Mouse (Mus musculus) limb, embryonic 12.5 days (tissue): ENCODE results near the gene Syt17. TPM values are rescaled to one million over a fixed set of nuclear protein-coding genes. Genes with fewer than 3 reads are reported as not detected.
A peak's percentile ranks its signal among the peaks of the same experiment; 100 is the strongest.

ENCODE experiments used
- ATAC-seq: fragments of 200-750 bp; cut with Nextera tagmentation; 2 replicates; pipeline ENCODE4 v1.8.0; 2017; ENCODE audit warnings: low read depth, moderate TSS enrichment; ENCODE audit not compliant: insufficient number of reproducible peaks, insufficient read depth, low FRiP score, low TSS enrichment
- H3K27ac ChIP-seq: fragments of 300-500 bp; sonication (generic); 2 replicates; pipeline ENCODE4 v1.5.1; 2016; ENCODE audit warnings: mild to moderate bottlenecking, moderate library complexity
- H3K27me3 ChIP-seq: fragments of 300-500 bp; sonication (generic); 2 replicates; pipeline ENCODE4 v1.6.1; 2016; ENCODE audit warnings: mild to moderate bottlenecking, moderate library complexity
- H3K36me3 ChIP-seq: fragments of 300-500 bp; sonication (generic); 2 replicates; pipeline ENCODE4 v1.6.1; 2016; ENCODE audit warnings: mild to moderate bottlenecking, moderate library complexity
- H3K4me1 ChIP-seq: fragments of 300-500 bp; sonication (generic); replicated peaks from 2 replicates; pipeline ENCODE4 v1.6.1; 2016
- H3K4me2 ChIP-seq: fragments of 300-500 bp; sonication (generic); 2 replicates; pipeline ENCODE4 v1.6.1; 2016; ENCODE audit warnings: mild to moderate bottlenecking, moderate library complexity
- H3K4me3 ChIP-seq: fragments of 300-500 bp; sonication (generic); replicated peaks from 2 replicates; pipeline ENCODE4 v1.5.1; 2016; ENCODE audit warnings: mild to moderate bottlenecking
- H3K9ac ChIP-seq: fragments of 300-500 bp; sonication (generic); replicated peaks from 2 replicates; pipeline ENCODE4 v1.6.1; 2016; ENCODE audit warnings: mild to moderate bottlenecking, moderate library complexity
- H3K9me3 ChIP-seq: fragments of 300-500 bp; sonication (generic); 2 replicates; pipeline ENCODE4 v1.6.1; 2016; ENCODE audit warnings: mild to moderate bottlenecking, moderate library complexity
- WGBS: fragments of 180-500 bp; shearing (Covaris S2); methylation state at CpG from one replicate; pipeline ENCODE4 v1.1.7; 2016; 5-methylcytosine and 5-hydroxymethylcytosine counted together
- polyA plus RNA-seq: library from polyadenylated mRNA; unstranded; fragments of >200 nt; fragmentation: Nextera tagmentation; extraction: Ambion mirVana; gene quantifications from 2 replicates; pipeline ENCODE4 v1.2.1, GENCODE M21; 2016

Syt17 gene
- polyA plus RNA-seq, 1 experiment from 2014 or later: 1.7 TPM

GRCm38 (mm10) chr7:118482001-118482400 is 34.0 kb upstream of the Syt17 start:
- Histone ChIP-seq H3K4me1 (peaks cover 10% of the 10 kb centered on the region), H3K4me2 (no peak overlapping the region), H3K4me3 (no peak overlapping the region), H3K9me3 (no peaks in the 10 kb centered on the region), H3K27me3 (no peaks in the 10 kb centered on the region), H3K9ac (no peak overlapping the region), H3K36me3 (0 out of 2 replicates have a peak, but pooled peaks cover 3% of the 10 kb centered on the region), H3K27ac (no peak overlapping the region)
- no peak for ATAC-seq
- WGBS: 90% methylated on average over 2 of the region's 2 CpGs

GRCm38 (mm10) chr7:118481047-118481810 is 33.2 kb upstream of the Syt17 start:
- no peak overlapping the region for H3K9ac ChIP-seq
- no peak overlapping the region for H3K27ac ChIP-seq
- ATAC-seq: no peak
- no peak overlapping the region for H3K4me3 ChIP-seq
- no peaks in the 10 kb centered on the region for H3K9me3 ChIP-seq
- H3K27me3 ChIP-seq: no peaks in the 10 kb centered on the region
- H3K36me3 ChIP-seq: 0 out of 2 replicates have a peak, but pooled peaks cover 3% of the 10 kb centered on the region
- 85% methylated on average over 10 of the region's 10 CpGs for whole genome bisulfite sequencing
- H3K4me2 ChIP-seq: no peak overlapping the region
- peaks cover 10% of the 10 kb centered on the region for H3K4me1 ChIP-seq

DNA sequence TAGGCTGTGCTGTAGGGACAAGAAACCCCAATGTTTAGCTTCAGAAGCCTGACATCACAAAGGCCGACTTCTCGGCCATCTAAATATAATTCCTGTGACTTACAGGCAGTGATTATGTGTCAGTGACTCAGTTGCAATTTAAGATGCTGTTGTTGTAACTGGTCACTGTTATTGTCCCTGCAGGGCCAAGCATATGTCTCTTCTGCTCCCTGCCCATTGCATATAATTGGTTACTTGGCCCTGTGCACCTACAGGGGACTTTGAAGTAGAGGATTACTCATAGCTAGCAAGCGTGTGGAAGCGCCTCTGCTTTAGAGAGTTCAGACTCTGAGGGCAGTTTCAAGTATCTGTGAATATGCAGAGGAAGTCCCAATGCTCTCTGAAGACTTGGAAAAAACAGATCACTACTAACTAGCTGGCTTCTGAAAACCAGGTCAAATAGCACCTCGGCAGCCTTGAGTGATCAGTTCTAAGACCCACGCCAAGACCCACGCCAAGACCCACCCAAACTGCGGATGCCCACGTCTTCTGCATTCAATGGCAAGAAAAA is 32.2 kb upstream of the Syt17 start:
- no peaks in the 10 kb centered on the region for H3K27me3 ChIP-seq
- ATAC-seq: no peak
- 86% methylated on average over 9 of the region's 9 CpGs for WGBS
- no peaks in the 10 kb centered on the region for H3K9me3 ChIP-seq
- no peak overlapping the region for H3K9ac ChIP-seq
- no peak overlapping the region for H3K4me3 ChIP-seq
- H3K27ac ChIP-seq: no peak overlapping the region
- H3K4me1 ChIP-seq: peaks cover 10% of the 10 kb centered on the region
- H3K4me2 ChIP-seq: no peak overlapping the region
- 0 out of 2 replicates have a peak, but pooled peaks cover 3% of the 10 kb centered on the region for H3K36me3 ChIP-seq

GRCm38 (mm10) chr7:118478835-118479312 is 30.9 kb upstream of the Syt17 start:
- WGBS: 41% methylated on average over 3 of the region's 3 CpGs
- peaks cover 10% of the 10 kb centered on the region for H3K4me1 ChIP-seq
- H3K4me3 ChIP-seq: no peak overlapping the region
- 0 out of 2 replicates have a peak overlapping the region, but pooled peaks have one; percentile 56 for H3K27ac ChIP-seq
- no peak overlapping the region for H3K4me2 ChIP-seq
- H3K36me3 ChIP-seq: 0 out of 2 replicates have a peak, but pooled peaks cover under 1% of the 10 kb centered on the region
- 0 out of 2 replicates have a peak overlapping the region, but pooled peaks have one; percentile 27 for H3K9ac ChIP-seq
- peaks cover 6% of the 10 kb centered on the region; the same call in 1 of the 2 replicates for H3K9me3 ChIP-seq
- no peaks in the 10 kb centered on the region for H3K27me3 ChIP-seq
- no peak for ATAC-seq

- peaks cover 10% of the 10 kb centered on the region; the same call in 1 of the 2 replicates for H3K9me3 ChIP-seq
- no peak overlapping the region for H3K4me3 ChIP-seq
- H3K27ac ChIP-seq: no peak overlapping the region
- no peaks in the 10 kb centered on the region for H3K36me3 ChIP-seq
- ATAC-seq: no peak
- H3K4me1 ChIP-seq: peaks cover 10% of the 10 kb centered on the region
- H3K9ac ChIP-seq: no peak overlapping the region
- 54% methylated on average over 5 of the region's 5 CpGs for WGBS
- H3K4me2 ChIP-seq: no peak overlapping the region
- no peaks in the 10 kb centered on the region for H3K27me3 ChIP-seq
Observed at GRCm38 (mm10) chr7:118476428-118476827, 28.4 kb upstream of the Syt17 start.

DNA sequence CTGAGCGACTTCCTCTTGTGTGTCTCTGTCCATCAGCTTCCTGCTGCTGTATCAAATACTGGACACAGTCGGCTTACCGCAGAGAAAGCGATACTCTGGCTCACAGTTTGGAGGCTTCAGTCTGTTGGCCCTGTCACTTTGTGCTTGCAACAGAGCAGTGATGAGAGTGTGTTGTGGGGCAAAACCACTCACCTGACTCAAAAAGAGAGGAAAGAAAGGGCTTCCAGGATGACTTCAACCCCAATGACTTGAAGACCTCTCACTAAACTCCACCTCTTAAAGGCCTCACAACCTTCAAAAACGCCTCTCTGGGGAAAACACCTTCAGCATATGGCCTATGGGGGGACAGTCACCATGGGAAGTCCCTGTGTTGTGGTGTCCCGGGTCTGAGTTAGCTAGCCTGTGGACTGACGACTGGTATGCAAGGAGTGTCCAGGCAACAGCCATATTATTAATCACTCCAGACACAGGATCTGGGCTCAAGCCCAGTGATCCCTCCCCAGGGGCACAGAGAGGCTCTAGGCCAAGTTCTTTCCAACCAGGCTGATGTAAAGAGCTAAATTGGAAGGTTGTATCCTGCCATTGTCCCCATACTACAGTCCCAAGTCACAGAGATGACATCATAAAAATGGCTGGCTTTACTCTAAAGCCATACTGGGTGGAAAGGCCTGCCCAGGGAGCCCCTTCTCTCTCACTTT is 27.1 kb upstream of the Syt17 start:
- H3K4me1 ChIP-seq: peaks cover 10% of the 10 kb centered on the region
- 83% methylated on average over 7 of the region's 7 CpGs for WGBS
- H3K27ac ChIP-seq: no peak overlapping the region
- no peak for ATAC-seq
- H3K36me3 ChIP-seq: no peaks in the 10 kb centered on the region
- no peak overlapping the region for H3K4me2 ChIP-seq
- H3K9me3 ChIP-seq: peaks cover 10% of the 10 kb centered on the region; the same call in 1 of the 2 replicates
- H3K9ac ChIP-seq: no peak overlapping the region
- H3K27me3 ChIP-seq: no peaks in the 10 kb centered on the region
- H3K4me3 ChIP-seq: no peak overlapping the region

DNA sequence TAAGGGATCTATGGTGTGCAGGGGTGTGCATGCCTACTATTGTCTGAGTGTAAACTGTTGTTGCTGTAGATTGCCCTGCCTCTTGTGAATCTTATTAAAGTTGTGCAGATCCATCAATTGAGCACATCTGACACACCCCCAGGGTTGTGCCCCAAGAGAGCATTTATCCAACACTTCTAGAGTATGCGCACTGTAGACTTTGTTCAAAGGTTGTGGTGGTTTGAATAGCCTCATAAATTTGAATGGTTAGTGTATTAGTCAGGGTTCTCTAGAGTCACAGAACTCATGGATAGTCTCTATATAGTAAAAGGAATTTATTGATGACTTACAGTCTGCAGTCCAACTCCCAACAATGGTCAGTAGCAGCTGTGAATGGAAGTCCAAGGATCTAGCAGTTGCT is 24.9 kb upstream of the Syt17 start:
- no peak overlapping the region for H3K27ac ChIP-seq
- ATAC-seq: no peak
- 97% methylated on average over 1 of the region's 1 CpGs for WGBS
- H3K4me2 ChIP-seq: no peak overlapping the region
- no peak overlapping the region for H3K4me3 ChIP-seq
- H3K36me3 ChIP-seq: no peaks in the 10 kb centered on the region
- H3K4me1 ChIP-seq: no peaks in the 10 kb centered on the region
- no peak overlapping the region for H3K9ac ChIP-seq
- H3K27me3 ChIP-seq: no peaks in the 10 kb centered on the region
- peaks cover 10% of the 10 kb centered on the region; the same call in 1 of the 2 replicates for H3K9me3 ChIP-seq

DNA sequence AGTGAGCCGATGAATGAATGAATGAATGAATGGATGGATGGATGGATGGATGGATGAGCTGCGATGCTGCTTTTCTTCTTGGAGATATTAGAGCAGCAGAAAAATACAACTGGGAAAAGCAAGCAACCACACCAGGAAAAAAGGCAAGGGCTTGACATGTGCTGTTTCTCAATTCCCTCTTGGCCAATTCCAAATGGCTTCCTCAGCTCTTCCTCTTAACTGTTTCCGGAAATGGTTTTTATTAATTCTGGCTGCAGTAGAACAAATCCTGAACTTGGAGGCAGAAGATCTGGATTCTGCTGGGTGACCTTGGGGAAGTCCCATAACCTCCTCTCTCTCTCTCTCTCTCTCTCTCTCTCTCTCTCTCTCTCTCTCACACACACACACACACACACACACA is 20.0 kb upstream of the Syt17 start:
- H3K9ac ChIP-seq: no peak overlapping the region
- 0 out of 2 replicates have a peak, but pooled peaks cover 4% of the 10 kb centered on the region for H3K9me3 ChIP-seq
- WGBS: 91% methylated on average over 3 of the region's 3 CpGs

GRCm38 (mm10) chr7:118464432-118464831 is 16.4 kb upstream of the Syt17 start:
- no peak for ATAC-seq
- Histone ChIP-seq H3K27ac (no peak overlapping the region), H3K4me1 (peaks cover 10% of the 10 kb centered on the region), H3K36me3 (no peaks in the 10 kb centered on the region), H3K4me3 (no peak overlapping the region), H3K9me3 (no peaks in the 10 kb centered on the region), H3K9ac (no peak overlapping the region), H3K4me2 (no peak overlapping the region), H3K27me3 (no peaks in the 10 kb centered on the region; the same call in 1 of the 2 replicates)
- WGBS: 46% methylated on average over 4 of the region's 4 CpGs

More for the DNA sequence above, 20.0 kb upstream of the Syt17 start:
- Histone ChIP-seq H3K27ac (no peak overlapping the region), H3K4me2 (no peak overlapping the region), H3K4me1 (peaks cover 2% of the 10 kb centered on the region), H3K36me3 (no peaks in the 10 kb centered on the region), H3K27me3 (no peaks in the 10 kb centered on the region), H3K4me3 (no peak overlapping the region)
- ATAC-seq: no peak

- WGBS: 42% methylated on average over 11 of the region's 11 CpGs
- Histone ChIP-seq H3K36me3 (no peaks in the 10 kb centered on the region), H3K4me1 (peaks cover 10% of the 10 kb centered on the region), H3K4me2 (no peak overlapping the region), H3K9me3 (no peaks in the 10 kb centered on the region), H3K4me3 (no peak overlapping the region), H3K27ac (no peak overlapping the region), H3K9ac (no peak overlapping the region), H3K27me3 (no peaks in the 10 kb centered on the region; the same call in 1 of the 2 replicates)
- no peak for ATAC-seq
Observed at GRCm38 (mm10) chr7:118462818-118463762, 15.1 kb upstream of the Syt17 start.
